30 mouse cellular contexts compared by ENCODE assay signal in the genomic region with DNA sequence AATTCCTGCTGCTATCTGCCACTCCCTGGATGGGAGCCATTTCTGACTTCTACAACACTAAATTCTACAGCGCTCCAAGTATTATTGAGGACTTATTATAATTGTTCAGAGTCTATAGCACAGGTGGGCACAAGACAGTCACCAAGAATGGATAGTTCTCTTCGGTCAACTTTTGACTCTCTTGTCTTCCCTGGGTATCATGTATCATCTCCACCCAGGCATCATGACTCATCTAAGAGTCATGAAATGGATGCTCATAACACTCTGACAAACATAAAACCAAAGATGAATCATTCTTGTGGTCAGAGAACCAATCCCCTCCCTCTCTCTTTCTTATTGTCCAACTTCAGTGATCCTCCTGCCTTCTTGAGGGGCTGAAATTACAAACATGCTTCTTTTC. TPM values are rescaled to one million over a fixed set of nuclear protein-coding genes. Genes with fewer than 3 reads are reported as not detected.
DNase-seq lines count a peak whose midpoint lies in the region; TF ChIP-seq lines count a peak whose summit lies in the region.
"Had no signal": no experiment of that assay in that cellular context is flagged by ENCODE, and none has a peak within 500 bp of the region (broad histone marks: within the 10 kb centered on the region; RNA-seq: fewer than 3 reads in every experiment).

No protein-coding gene starts in this region.

- H3K4me1 ChIP-seq in embryonic fibroblast, embryonic 13.5 days (ENCODE audit: control insufficient read depth, insufficient read depth, low read length): no peaks in the 10 kb centered on the region; the same call in 1 of the 2 replicates
- H3K4me1 ChIP-seq: embryonic facial prominence, embryonic 15.5 days; heart, embryonic 12.5 days; hindbrain, embryonic 10.5 days; hindbrain, embryonic 15.5 days had no signal

- H3K4me3 ChIP-seq in embryonic fibroblast, embryonic 13.5 days (ENCODE audit: insufficient read depth, low read length): no peak overlapping the region
- H3K4me3 ChIP-seq: embryonic facial prominence, embryonic 15.5 days; heart, embryonic 12.5 days; hindbrain, embryonic 10.5 days; hindbrain, embryonic 15.5 days had no signal

- peak overlapping the region; percentile 47; the same call in 1 of the 2 replicates for H3K27ac ChIP-seq in embryonic fibroblast, embryonic 13.5 days (ENCODE audit: insufficient read depth, low read length)
- H3K27ac ChIP-seq: embryonic facial prominence, embryonic 15.5 days; hindbrain, embryonic 10.5 days; hindbrain, embryonic 15.5 days had no signal

- peak; percentile 17 for DNase-seq in adrenal gland, adult 2 months
- no peak for DNase-seq in adrenal gland, postnatal 25 days
- DNase-seq in Muller cell, postnatal 12 days (ENCODE audit: inconsistent ontology term): peak; percentile 67
- DNase-seq in gastrocnemius, postnatal 4 days (ENCODE audit: low spot score in 2 of 2): no peak
- DNase-seq in liver: no peak
- DNase-seq in thymus, postnatal 25 days: no peak
- DNase-seq in spleen, adult 12 weeks (ENCODE audit: low spot score): no peak
- DNase-seq: adrenal gland, postnatal 14 days; cerebellum, adult 11 months; cerebellum, adult 8-10 months; cerebellum, postnatal 14 days; embryo, embryonic 11 days; gastrocnemius, postnatal 10 days had no signal

- no peak for TF ChIP-seq POLR2A in embryonic fibroblast, embryonic 13.5 days (IDR thresholded peaks at IDR 0.05; ENCODE audit: low read depth, low read length)

- no peak for TF ChIP-seq CTCF in embryonic fibroblast, embryonic 13.5 days (IDR thresholded peaks at IDR 0.05; ENCODE audit: borderline replicate concordance, insufficient read depth, low read length)

RNA-seq across cellular contexts. Expression of a gene that starts 30.3 kb away (rescaled TPM):
- 10 to 100 TPM; 41.2 to 44.7 TPM for total RNA-seq in adrenal gland, adult 2 months (2021)
- polyA plus RNA-seq in adrenal gland, adult 2 months (2012; rRNA removed): 338 and 482 TPM in 2 replicates
- total RNA-seq in adrenal gland, postnatal 25 days (2021): 9.8 and 22.7 TPM in 2 replicates
- 1.3 and 5.7 TPM in 2 replicates for polyA plus RNA-seq in embryonic fibroblast, embryonic 13.5 days (2011; ENCODE audit: insufficient read length, low read depth, missing spikeins)
- total RNA-seq in gastrocnemius, postnatal 4 days (2021): 1 to 10 TPM; 3.9 to 9.7 TPM

RNA-seq across cellular contexts. Expression of a gene that starts 47.3 kb away (rescaled TPM):
- 1 to 10 TPM in 1 of 2 experiments, not detected in 1; 1.6 TPM for total RNA-seq in adrenal gland, adult 2 months (2021)
- not detected in 2 replicates for polyA plus RNA-seq in adrenal gland, adult 2 months (2012; rRNA removed)
- total RNA-seq in adrenal gland, postnatal 25 days (2021): 3.4 TPM in 1 of 2 replicates, not detected in the other
- not detected in 2 replicates for polyA plus RNA-seq in embryonic fibroblast, embryonic 13.5 days (2011; ENCODE audit: insufficient read length, low read depth, missing spikeins)
- total RNA-seq in gastrocnemius, postnatal 4 days (2021): not detected
- total RNA-seq: common myeloid progenitor, adult 5-6 weeks; gastrocnemius, postnatal 10 days; granulocyte monocyte progenitor cell, adult 5-6 weeks; heart, adult 8-10 months; heart, postnatal 25 days had no signal
- polyA plus RNA-seq: brain, embryonic 14.5 days; CD4-positive, CD25-positive, alpha-beta regulatory T cell, adult 4 months; embryonic facial prominence, embryonic 11.5 days; embryonic facial prominence, embryonic 15.5 days; forebrain, embryonic 11.5 days; forebrain, embryonic 16.5 days; frontal cortex, adult 2 months; heart, embryonic 12.5 days; heart, embryonic 16.5 days; hindbrain, embryonic 10.5 days; hindbrain, embryonic 15.5 days; inflammation-experienced regulatory T-cells, adult 6 months had no signal

Comparison
In these comparisons a context has a peak if more than half of its experiments do, and no peak if none do; other contexts are left out.
1. DNase-seq: peak in adrenal gland, adult 2 months (single experiment) and Muller cell, postnatal 12 days (single experiment); none in adrenal gland, postnatal 25 days (single experiment), gastrocnemius, postnatal 4 days (0 of 2), liver (single experiment), thymus, postnatal 25 days (single experiment) and spleen, adult 12 weeks (single experiment).